Mouse (Mus musculus) forebrain, embryonic 14.5 days (tissue): ENCODE data around the gene Fkbp14. TPM values are rescaled to one million over a fixed set of nuclear protein-coding genes. Genes with fewer than 3 reads are reported as not detected.

Experiments
- ATAC-seq: fragments of 200-750 bp; cut with Nextera tagmentation; 2 replicates; pipeline ENCODE4 v1.8.0; 2017; ENCODE audit warnings: mild to moderate bottlenecking, moderate library complexity
- DNase-seq: peaks from one replicate; pipeline ENCODE4 v3.0.0-alpha.2; 2015; ENCODE audit warnings: low spot score
- H3K27ac ChIP-seq: fragments of 300-500 bp; sonication (generic); 2 replicates; pipeline ENCODE4 v1.5.1; 2014; ENCODE audit warnings: low read depth, mild to moderate bottlenecking, control low read depth, low read length, moderate library complexity
- H3K27me3 ChIP-seq: fragments of 300-500 bp; sonication (generic); replicated peaks from 2 replicates; pipeline ENCODE4 v1.6.1; 2014; ENCODE audit warnings: low read length, control low read depth, mixed read lengths; ENCODE audit not compliant: control insufficient read depth, insufficient read depth
- H3K36me3 ChIP-seq: fragments of 300-500 bp; sonication (generic); 2 replicates; pipeline ENCODE4 v1.6.1; 2014; ENCODE audit warnings: low read length, control low read depth; ENCODE audit not compliant: control insufficient read depth, insufficient read depth
- H3K4me1 ChIP-seq: fragments of 300-500 bp; sonication (generic); 2 replicates; pipeline ENCODE4 v1.6.1; 2014; ENCODE audit warnings: antibody characterized with exemption, low read length, control low read depth; ENCODE audit not compliant: control insufficient read depth, insufficient read depth
- H3K4me2 ChIP-seq: fragments of 300-500 bp; sonication (generic); 2 replicates; pipeline ENCODE4 v1.6.1; 2014; ENCODE audit warnings: mild to moderate bottlenecking, control low read depth, low read length
- H3K4me3 ChIP-seq: fragments of 300-500 bp; sonication (generic); 2 replicates; pipeline ENCODE4 v1.5.1; 2014; ENCODE audit warnings: low read depth, low read length, control low read depth
- H3K9ac ChIP-seq: fragments of 300-500 bp; sonication (generic); 2 replicates; pipeline ENCODE4 v1.6.1; 2014; ENCODE audit warnings: mild to moderate bottlenecking, low read length, control low read depth, moderate library complexity
- H3K9me3 ChIP-seq: fragments of 300-500 bp; sonication (generic); replicated peaks from 2 replicates; pipeline ENCODE4 v1.6.1; 2016; ENCODE audit warnings: low read length, control low read depth, mixed read lengths; ENCODE audit not compliant: control insufficient read depth
- WGBS: fragments of 180-500 bp; shearing (Covaris S2); extraction: QIAGEN DNeasy Blood & Tissue Kit; methylation state at CpG from one replicate; pipeline ENCODE4 v1.1.7; 2014; 5-methylcytosine and 5-hydroxymethylcytosine counted together
- polyA plus RNA-seq: library from polyadenylated mRNA; unstranded; fragments of >200 nt; fragmentation: Nextera tagmentation; extraction: Ambion mirVana; gene quantifications from 2 replicates; pipeline ENCODE4 v1.2.1, GENCODE M21; 2014

The Fkbp14 gene
- polyA plus RNA-seq, 1 experiment from 2014 or later, result 9.0 TPM

DNA sequence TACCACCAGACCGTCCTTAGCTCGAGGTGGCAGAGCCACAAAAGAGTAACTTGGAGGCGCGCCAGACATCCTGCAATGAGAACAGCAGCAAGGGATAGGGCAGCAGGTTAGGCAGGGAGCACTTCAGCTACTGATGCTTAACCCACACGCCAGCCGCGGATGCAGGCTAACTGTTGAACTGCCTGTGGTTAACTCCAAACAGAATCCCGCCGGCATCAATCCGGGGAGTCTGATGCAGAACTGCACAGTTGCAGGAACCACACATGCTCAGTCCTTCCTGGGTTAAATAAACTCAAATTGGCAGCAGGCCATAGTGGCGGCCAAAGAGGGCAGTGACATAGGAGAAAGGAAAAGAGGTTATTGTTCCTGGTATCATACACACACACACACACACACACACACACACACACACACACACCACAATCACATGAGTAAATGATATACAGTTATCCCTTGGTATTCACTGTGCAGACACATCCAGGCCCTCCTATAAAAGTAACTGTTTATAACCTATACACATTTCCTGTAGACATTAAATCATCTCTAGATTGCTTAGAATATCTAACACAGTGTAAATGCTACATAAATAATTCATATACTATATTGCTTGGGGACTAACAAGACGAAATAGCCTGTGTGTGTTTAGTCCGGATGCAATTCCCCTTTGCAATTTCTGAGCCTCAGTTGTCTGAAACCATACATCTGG is 48.6 kb downstream of the Fkbp14 start:
- Histone ChIP-seq H3K4me2 (no peak overlapping the region), H3K4me3 (no peak overlapping the region), H3K4me1 (peaks cover 43% of the 10 kb centered on the region), H3K27me3 (no peaks in the 10 kb centered on the region), H3K9ac (no peak overlapping the region), H3K27ac (0 out of 2 replicates have a peak overlapping the region, but pooled peaks have one; percentile 9), H3K36me3 (peaks cover 23% of the 10 kb centered on the region), H3K9me3 (no peaks in the 10 kb centered on the region)
- 40% methylated on average over 13 of the region's 13 CpGs for WGBS
- ATAC-seq (no peak), DNase-seq (peak; percentile 54)

DNA sequence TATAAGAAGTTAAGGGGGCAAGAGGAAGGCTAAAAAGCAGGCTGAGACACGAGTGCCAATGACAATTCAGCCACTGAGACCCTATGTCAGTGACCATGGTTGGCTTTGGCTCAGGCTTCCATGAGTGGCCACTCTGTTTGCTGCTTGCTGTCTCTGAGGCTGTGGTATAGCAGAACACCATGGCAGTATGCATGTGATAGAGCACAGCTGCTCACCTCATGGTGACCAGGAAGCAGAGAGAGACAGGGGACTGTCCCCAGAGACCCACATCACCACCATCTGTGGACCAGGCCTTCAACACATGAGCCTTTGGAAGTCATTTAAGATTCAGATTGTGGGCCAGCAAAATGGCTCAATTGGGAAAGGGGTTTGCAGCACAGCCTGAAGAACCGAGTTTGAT is 53.5 kb downstream of the Fkbp14 start:
- Histone ChIP-seq H3K27ac (no peak overlapping the region), H3K9me3 (no peaks in the 10 kb centered on the region), H3K4me2 (no peak overlapping the region), H3K36me3 (peaks cover 27% of the 10 kb centered on the region), H3K4me1 (peaks cover 23% of the 10 kb centered on the region), H3K4me3 (no peak overlapping the region), H3K9ac (no peak overlapping the region), H3K27me3 (no peaks in the 10 kb centered on the region)
- ATAC-seq (no peak), DNase-seq (no peak)
- WGBS, result 87% methylated on average over 2 of the region's 2 CpGs

DNA sequence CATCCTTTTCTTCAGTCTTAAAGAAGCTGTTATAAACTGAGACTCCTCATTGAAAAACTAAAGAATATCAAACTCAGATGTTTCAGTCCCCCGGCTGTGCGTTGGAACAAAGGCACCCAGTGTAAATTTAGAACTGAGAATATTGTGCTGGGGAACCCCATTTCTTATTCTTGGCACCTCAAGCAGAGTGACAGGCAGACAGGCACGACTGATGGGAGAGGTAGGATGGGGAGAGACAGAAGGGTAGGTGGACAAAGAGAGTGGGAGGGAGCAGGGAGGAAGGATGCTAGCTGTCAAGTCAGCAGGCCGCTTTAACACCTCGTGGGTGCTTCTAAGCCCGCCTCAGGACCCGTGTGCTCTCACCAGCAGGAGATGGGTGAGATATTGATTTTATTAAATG is 54.3 kb downstream of the Fkbp14 start:
- DNase-seq, result no peak
- H3K36me3 ChIP-seq, result peaks cover 27% of the 10 kb centered on the region
- H3K4me3 ChIP-seq, result no peak overlapping the region
- H3K27me3 ChIP-seq, result no peaks in the 10 kb centered on the region
- ATAC-seq, result no peak
- 70% methylated on average over 7 of the region's 7 CpGs for WGBS
- H3K27ac ChIP-seq, result no peak overlapping the region
- H3K9me3 ChIP-seq, result no peaks in the 10 kb centered on the region
- H3K4me1 ChIP-seq, result peaks cover 25% of the 10 kb centered on the region
- no peak overlapping the region for H3K9ac ChIP-seq
- no peak overlapping the region for H3K4me2 ChIP-seq

DNA sequence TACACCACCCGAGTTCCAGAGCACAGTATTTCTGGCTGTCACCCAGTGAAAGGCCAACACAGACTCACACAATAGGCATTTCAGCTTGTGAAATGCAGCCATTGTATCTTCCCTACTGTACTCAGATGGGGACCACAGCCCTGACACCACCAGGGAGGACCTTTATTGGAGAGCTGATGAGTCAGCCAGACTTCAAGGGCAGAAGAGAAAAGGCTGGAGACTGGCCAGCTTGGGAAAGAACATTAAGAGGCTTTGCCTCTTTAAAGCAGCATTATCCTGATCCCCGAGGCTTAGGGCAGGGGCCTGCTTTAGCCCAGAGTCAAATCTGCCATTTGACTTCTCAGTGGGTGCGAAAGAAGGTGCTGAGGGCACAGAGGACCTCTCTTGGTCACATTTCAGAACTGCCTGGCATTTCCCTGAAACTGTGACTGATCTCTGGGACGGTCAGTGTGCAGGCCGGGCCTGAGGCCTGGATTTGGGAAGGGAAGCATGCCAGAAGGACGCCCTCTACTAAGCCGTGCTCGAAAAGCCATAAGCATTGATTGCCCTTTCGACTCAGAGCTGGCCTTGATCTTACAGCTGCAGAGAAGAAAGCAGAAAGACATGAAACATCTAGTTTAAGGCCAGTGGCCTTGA is 56.7 kb downstream of the Fkbp14 start:
- H3K27me3 ChIP-seq, result no peaks in the 10 kb centered on the region
- DNase-seq, result peak; percentile 40
- WGBS, result 43% methylated on average over 9 of the region's 9 CpGs

DNA sequence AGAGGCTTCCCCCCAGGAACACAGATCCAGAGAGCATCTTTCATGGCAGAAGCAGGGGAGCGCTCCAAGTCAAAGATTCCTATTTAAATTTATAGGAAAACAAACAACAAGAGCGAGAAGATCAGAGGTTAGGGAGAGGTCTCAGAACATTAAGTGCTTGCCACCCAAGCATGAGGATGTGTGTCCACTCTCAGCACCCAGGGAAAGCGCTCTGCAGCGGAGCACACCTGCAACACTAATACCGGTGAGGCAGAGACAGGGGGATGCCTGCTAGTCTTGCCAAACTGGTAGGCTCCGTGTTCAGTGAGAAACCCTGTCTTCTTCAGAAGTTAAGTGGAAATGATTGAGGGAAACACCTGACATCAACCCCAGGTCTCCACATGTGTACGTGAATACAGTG is 57.7 kb downstream of the Fkbp14 start:
- DNase-seq, result no peak
- H3K9ac ChIP-seq, result no peak overlapping the region
- H3K9me3 ChIP-seq, result no peaks in the 10 kb centered on the region
- no peak overlapping the region for H3K4me2 ChIP-seq
- H3K4me3 ChIP-seq, result no peak overlapping the region
- H3K27me3 ChIP-seq, result no peaks in the 10 kb centered on the region
- H3K36me3 ChIP-seq, result peaks cover 12% of the 10 kb centered on the region
- WGBS, result 53% methylated on average over 7 of the region's 7 CpGs
- peak overlapping the region; percentile 75 for H3K27ac ChIP-seq
- H3K4me1 ChIP-seq, result peaks cover 25% of the 10 kb centered on the region
- ATAC-seq, result no peak

More for the DNA sequence above, 56.7 kb downstream of the Fkbp14 start:
- ATAC-seq, result no peak
- no peak overlapping the region for H3K4me3 ChIP-seq
- peak overlapping the region; percentile 44; the same call in 1 of the 2 replicates for H3K27ac ChIP-seq
- H3K4me2 ChIP-seq, result no peak overlapping the region
- no peak overlapping the region for H3K9ac ChIP-seq
- H3K36me3 ChIP-seq, result peaks cover 20% of the 10 kb centered on the region
- peaks cover 25% of the 10 kb centered on the region for H3K4me1 ChIP-seq
- H3K9me3 ChIP-seq, result no peaks in the 10 kb centered on the region

DNA sequence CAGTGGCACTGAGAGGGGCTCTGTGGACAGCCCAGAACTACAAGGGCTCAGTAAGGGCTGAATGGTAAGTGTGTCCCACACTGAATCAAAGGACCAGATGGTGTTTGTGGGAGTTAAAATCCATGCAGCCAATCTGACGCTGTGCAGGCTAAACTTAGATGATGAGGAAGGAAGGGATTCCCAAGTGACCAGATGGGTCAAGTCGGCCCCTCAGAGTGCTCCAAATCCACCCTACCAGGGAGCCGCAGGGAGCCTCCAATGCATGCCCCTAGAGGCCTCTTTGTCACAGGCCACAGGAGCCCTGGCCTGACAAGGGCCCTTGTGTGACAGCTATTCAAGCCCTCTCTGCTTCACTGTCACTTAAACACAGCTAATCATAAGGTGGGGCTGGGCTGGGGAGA is 58.3 kb downstream of the Fkbp14 start:
- no peak overlapping the region for H3K4me3 ChIP-seq
- 3% methylated on average over 3 of the region's 3 CpGs for WGBS
- no peaks in the 10 kb centered on the region for H3K9me3 ChIP-seq
- H3K27me3 ChIP-seq, result no peaks in the 10 kb centered on the region
- H3K36me3 ChIP-seq, result peaks cover 11% of the 10 kb centered on the region
- ATAC-seq (peak; percentile 67), DNase-seq (peak; percentile 47)
- 0 out of 2 replicates have a peak overlapping the region, but pooled peaks have one; percentile 25 for H3K9ac ChIP-seq
- H3K4me1 ChIP-seq, result peaks cover 25% of the 10 kb centered on the region
- H3K4me2 ChIP-seq, result no peak overlapping the region
- peak overlapping the region; percentile 75 for H3K27ac ChIP-seq

DNA sequence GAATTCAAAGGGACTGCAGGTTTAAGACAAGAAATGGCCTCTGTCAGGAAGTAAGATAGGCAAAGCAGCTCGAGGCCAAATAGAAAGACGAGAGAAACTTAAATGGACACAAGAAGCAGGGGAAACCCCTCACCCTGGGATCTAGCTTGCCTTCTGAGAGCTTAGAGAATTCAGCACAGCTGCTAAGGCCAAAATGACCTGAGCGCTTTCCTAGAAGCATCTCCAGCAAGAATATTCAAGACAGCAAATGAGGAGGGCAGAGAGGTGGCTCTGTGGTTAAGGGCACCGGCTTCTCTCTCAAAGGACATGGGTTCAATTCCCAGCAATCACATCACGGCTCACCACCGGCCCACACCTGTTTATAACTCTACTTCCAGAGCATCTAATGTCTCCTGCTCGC is 60.1 kb downstream of the Fkbp14 start:
- WGBS, result 85% methylated on average over 7 of the region's 7 CpGs
- ATAC-seq, result no peak
- H3K27me3 ChIP-seq, result no peaks in the 10 kb centered on the region
- no peak overlapping the region for H3K4me2 ChIP-seq
- H3K27ac ChIP-seq, result no peak overlapping the region
- H3K9me3 ChIP-seq, result no peaks in the 10 kb centered on the region
- no peak overlapping the region for H3K9ac ChIP-seq
- no peak overlapping the region for H3K4me3 ChIP-seq
- H3K36me3 ChIP-seq, result 0 out of 2 replicates have a peak, but pooled peaks cover 14% of the 10 kb centered on the region
- peaks cover 25% of the 10 kb centered on the region for H3K4me1 ChIP-seq
- no peak for DNase-seq

DNA sequence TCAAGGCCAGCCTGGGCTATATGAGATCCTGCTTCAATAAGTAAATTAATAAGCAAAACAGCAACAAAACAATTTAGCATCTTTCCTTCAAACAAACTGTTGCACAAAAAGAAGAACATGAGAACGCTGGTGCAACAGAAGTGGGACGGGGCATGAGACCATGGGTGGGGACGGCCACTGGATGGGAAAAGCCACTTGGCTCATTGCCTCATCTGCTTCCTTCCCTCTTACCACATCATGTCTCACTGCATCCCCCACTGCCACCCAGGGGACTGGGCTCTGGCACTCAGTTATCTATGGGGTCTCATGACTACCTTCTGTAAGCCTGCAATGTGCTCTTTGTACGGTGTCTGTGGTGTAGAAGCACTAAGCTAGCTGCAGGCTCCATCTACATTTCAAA is 61.6 kb downstream of the Fkbp14 start:
- Histone ChIP-seq H3K27me3 (no peaks in the 10 kb centered on the region), H3K9me3 (no peaks in the 10 kb centered on the region), H3K36me3 (peaks cover 22% of the 10 kb centered on the region), H3K4me1 (peaks cover 25% of the 10 kb centered on the region), H3K9ac (no peak overlapping the region), H3K4me3 (no peak overlapping the region), H3K4me2 (no peak overlapping the region), H3K27ac (no peak overlapping the region)
- DNase-seq (no peak), ATAC-seq (no peak)
- 93% methylated on average over 4 of the region's 4 CpGs for WGBS

DNA sequence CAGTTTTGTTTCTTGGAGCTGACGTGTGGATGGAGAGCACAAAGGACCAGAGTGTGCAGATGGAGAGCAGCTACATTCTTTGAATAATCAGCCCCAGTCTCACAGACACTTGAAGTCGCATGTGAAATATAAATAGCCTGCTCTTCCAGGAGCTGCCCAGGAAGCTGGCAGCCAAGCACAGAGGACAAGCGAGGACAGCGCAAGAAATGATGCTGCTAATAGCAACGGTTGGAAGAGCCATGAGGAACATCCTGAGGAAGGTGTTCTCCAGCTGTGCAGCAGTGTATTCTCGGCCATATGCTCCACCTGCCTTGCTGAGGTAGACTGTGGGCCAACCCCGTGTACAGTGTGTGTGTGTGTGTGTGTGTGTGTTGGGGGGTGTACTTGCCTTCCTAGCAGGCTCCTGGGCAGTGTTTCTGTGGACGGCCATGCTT is 66.0 kb downstream of the Fkbp14 start:
- H3K4me3 ChIP-seq, result no peak overlapping the region
- peak; percentile 75; the same call in 1 of the 2 replicates for ATAC-seq
- DNase-seq, result peak; percentile 59
- H3K27me3 ChIP-seq, result no peaks in the 10 kb centered on the region
- peaks cover 52% of the 10 kb centered on the region for H3K36me3 ChIP-seq
- no peaks in the 10 kb centered on the region for H3K9me3 ChIP-seq
- H3K4me1 ChIP-seq, result no peaks in the 10 kb centered on the region
- no peak overlapping the region for H3K4me2 ChIP-seq
- H3K27ac ChIP-seq, result peak overlapping the region; percentile 61
- WGBS, result 50% methylated on average over 8 of the region's 8 CpGs
- H3K9ac ChIP-seq, result no peak overlapping the region
